Mouse (Mus musculus) neutrophil, adult 5-6 weeks (primary cell): ENCODE data around the gene Runx2. TPM values are rescaled to one million over a fixed set of nuclear protein-coding genes. Genes with fewer than 3 reads are reported as not detected.

ENCODE experiments used
- ATAC-seq: fragments of 151-379, 151-347 bp; 2 replicates; pipeline ENCODE4 v1.8.0; 2017; ENCODE audit warnings: mild to moderate bottlenecking, moderate TSS enrichment; ENCODE audit not compliant: insufficient number of reproducible peaks, poor library complexity, low FRiP score, severe bottlenecking; ENCODE audit errors: extremely low read depth
- total RNA-seq: library from RNA; stranded (forward); fragments of 200-1000 nt; gene quantifications from 2 replicates; pipeline ENCODE4 v1.2.3, GENCODE M21; 2017

Gene Runx2
- total RNA-seq, 1 experiment from 2014 or later, result 9.8 TPM

GRCm38 (mm10) chr17:44520122-44521075 lies 294.2 kb downstream of the Runx2 start:
- ATAC-seq, result no peak

DNA sequence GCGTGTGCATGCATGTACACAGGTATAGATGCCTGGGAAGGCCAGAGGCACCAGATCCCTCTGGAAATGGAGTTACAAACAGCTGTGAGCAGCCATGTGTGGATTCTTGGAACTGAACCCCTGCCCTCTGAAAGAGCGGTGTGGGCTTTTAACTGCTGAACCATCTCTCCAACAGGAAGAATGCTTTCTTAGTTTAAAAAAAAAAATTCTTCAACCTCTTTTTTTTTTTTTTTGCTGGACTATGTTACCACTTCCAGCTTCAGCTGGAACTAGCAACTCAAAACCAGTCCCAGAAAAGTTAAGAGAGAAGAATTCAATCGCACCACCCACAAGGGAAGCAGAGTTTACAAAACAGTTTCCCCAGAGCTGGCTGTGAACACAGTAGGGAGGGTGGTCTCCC lies 295.2 kb downstream of the Runx2 start:
- no peak for ATAC-seq

- ATAC-seq, result no peak
Observed at GRCm38 (mm10) chr17:44518156-44518555, 296.4 kb downstream of the Runx2 start.

DNA sequence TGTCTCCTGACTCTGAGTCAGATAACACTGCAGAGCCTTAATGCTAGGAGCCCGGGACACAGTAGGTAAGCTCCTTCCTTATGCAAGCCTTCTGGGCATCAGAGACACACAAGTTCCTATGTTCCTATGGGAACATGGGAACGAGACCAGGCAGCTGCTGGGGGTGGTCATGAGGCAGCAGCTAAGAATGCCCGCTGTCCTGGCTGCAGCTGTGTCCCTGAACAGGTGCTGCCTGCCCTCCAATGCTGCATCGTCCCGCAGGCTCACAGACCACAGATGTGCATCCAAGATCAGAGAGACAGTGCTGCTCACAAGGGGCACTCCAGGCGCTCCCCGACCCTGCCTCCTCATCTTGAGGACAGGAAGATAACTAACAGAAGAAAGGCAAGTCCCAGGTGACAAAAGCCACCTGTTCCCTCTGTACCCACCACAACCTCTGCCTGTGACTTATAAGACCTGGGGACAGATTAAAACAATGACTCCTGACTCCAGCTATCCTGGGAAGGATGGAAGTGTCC lies 306.3 kb downstream of the Runx2 start:
- no peak for ATAC-seq

GRCm38 (mm10) chr17:44507741-44508140 lies 306.9 kb downstream of the Runx2 start:
- no peak for ATAC-seq

- no peak for ATAC-seq
Observed at GRCm38 (mm10) chr17:44506524-44506923, 308.1 kb downstream of the Runx2 start.

GRCm38 (mm10) chr17:44504794-44505317 lies 309.7 kb downstream of the Runx2 start:
- no peak for ATAC-seq

DNA sequence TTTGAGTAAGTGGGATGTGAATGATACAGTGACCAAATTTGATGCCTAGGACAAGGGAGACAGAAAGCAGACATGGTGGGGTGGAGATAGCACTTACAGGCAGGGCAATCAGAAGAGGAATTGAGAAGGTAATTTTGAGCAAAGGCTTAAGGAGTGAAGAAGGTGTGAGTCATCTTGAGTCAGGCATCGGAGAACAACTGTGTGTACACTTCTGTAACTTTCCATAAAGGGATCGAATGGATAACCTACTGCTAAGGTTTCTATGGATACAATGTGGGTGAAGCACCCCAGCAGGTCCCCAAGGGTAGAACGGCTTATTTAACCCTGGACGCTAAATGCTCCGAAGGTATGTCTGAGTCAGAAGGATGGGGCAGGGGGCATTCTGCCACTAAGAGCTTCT lies 312.4 kb downstream of the Runx2 start:
- ATAC-seq, result no peak

DNA sequence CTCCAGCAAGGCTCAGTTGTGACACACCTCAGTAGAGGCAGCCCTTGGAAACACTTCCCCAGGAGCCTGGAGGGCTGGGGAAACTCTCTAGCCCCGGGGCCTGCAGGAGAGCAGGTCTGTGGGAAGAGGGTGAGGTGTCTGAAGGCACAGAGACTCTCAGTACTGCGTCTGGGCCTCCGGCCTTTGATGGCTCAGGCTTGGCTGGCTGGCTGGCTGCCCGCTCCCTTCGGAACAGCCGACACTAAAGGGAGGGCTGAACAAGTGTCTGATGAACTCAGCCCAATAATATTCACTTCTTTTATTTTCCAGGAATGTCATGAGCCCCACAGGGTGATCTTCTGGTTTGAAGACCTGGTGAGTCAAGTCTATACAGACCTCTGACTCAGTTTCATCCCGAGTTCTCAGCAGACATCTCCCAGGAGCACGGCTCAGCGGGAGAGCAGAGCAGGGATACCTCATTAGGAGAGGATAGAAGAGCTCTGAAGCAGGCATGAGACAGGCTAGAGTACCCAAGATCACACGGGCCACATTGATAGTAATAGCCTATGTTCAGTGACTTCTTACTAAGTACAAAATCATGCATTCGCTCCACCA lies 314.2 kb downstream of the Runx2 start:
- ATAC-seq, result no peak

DNA sequence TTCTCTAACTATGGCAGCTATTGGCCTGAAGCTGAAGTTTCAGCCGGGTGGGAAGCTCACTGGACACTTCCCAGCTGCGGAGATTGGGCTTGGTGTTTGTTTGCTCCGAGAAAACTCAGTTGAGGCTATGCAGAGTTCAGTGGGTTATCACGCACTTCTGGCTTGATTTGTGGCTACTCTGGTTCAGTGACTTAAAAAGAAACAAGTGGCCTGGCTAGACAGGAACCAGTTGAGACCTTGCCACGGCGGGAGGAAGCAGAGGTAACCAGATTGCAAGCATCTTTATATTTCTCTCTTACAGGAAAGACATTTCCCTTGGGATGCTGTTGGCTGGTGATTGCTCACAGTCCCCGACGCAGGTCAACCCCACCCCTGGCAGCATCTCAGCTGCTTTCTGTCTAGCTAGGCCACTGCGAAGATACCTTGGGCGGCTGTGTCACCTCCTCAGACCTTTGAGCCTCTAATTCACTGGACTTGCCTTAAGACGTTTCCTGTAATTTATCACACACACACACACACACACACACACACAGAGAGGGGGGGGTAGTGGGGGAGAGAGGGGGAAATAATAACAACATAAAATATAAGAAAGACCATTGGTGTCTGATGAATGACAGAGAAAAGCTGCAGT lies 324.3 kb downstream of the Runx2 start:
- ATAC-seq, result no peak

DNA sequence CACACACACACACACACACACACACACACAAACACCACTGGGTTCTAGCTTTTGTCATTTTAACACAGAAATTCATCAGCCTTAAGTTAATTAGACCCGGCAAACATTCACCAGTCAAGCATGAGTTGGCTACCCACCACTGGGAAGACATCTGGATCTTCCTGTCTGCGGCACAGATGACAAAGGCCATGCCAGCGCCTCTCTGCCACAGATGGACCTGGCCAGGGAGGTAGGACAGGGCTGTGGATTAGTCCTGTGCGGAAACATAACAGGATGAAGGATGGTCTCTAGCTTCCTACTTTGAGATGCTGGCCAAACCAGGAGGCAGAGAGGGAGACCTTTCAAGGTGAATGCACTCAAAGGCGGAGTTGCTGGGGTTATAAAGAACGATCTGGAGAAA lies 325.3 kb downstream of the Runx2 start:
- ATAC-seq, result no peak

GRCm38 (mm10) chr17:44487514-44488244 lies 326.9 kb downstream of the Runx2 start:
- ATAC-seq, result no peak

DNA sequence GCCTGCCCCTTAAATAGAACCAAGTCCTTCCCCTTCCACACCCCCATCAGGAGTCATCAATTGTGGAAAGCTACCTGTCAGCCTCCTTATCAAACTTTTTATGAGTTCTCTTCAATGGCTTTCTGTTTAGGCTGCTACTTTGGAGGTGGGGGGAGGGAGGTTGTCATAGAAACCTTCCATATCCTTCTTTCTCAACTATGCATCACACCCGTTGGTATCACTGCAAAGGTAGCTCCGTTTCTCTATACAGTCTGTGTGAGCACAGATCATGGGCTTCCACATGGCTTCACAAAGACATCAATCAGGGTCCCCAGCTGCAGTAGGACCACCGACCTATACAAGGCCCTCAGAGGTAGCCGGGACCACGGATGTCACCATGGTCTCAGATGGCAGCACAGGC lies 329.3 kb downstream of the Runx2 start:
- ATAC-seq, result no peak

DNA sequence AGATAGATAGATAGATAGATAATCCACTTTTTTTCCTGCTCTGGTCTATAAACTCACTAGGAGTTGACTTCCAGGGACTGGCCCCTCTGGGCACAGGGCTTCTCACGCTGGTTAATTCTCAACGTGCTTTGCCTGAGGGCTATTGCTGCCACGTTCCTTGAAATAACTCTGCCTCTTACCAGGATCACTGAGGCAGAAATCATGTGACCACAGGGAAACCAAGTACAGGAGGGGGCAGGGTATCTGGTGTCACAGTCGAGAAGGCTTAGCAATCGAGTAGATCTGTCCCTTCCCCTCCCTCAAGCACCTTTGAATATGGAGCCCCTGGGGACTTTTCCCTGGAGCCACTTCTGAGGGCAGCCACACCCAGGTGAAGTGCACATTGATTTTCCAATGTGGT lies 334.7 kb downstream of the Runx2 start:
- no peak for ATAC-seq

DNA sequence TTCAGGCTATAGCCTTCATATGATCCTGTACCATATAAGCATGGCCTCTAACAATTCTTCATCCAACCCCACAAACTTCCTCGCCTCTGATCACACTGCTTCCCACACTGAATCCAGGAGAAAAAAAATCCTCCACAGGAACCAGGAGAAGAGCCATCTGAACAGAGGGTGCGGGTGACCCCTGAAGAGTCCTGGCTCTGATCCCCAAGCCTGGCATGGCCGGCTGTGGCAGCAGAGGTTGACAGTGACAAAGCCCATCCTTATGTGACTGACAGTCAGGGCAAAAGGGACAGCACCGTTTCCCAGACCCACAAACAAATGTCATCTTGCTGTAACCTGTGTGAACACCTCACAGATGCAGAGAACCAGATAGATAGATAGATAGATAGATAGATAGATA lies 335.1 kb downstream of the Runx2 start:
- no peak for ATAC-seq

DNA sequence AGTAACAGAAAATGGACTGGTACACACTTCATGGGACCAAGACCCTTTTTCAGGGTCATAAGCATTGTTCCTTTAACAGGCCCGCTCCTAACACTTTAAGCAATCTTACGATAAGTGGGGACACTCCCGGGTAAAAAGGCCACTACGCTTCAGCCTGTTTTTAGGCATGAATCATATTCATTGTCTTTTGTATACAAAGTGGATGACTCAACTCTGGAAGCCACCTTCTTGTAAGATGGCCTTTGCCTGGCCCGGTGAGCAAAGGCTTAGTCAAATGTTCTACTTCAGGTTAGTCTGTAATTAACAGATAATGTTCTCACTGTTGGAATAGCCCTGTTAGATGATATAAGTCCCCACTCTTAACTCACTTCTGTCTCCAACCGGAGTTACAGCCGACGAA lies 338.7 kb downstream of the Runx2 start:
- no peak for ATAC-seq

DNA sequence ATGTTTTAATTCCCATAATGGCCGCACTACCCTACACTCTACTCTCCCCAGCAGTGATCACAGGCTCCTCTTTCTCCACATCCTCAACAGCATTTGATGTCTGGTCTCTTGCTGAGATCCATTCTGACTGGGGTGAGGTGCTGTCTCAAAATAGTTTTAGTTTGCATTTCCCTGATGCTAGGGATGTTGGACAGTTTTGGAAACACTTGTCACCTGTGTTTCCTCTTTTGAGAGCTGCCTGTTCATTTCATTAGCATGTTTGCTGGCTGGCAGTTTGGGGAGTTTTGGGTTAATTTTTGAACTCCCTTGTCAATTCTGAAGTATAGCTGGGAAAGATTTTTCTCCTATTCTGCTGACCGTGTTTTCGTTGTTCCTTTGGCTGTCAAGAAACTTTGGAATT lies 340.3 kb downstream of the Runx2 start:
- no peak for ATAC-seq

DNA sequence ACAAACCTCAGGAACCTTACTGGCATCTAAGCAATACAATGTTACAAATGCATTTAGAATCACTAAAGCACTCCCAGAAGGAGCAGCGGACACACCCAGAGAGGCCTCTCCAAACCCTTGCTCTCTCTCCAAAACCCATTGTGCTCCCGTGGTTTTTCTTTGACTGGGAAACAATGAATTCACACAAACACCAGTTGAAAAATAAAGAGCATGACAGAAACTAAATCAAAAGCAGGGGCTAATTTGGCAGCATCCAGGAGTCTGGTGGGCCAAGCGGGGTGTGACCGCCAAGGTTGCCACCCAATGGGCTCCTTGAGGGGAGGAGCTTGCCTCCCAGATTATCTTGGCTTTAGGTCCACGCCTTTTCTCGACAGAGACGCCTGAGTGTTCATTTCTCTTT lies 341.9 kb downstream of the Runx2 start:
- no peak for ATAC-seq

GRCm38 (mm10) chr17:44463679-44464078 lies 350.9 kb downstream of the Runx2 start:
- no peak for ATAC-seq
